Mouse (Mus musculus): ENCODE measurements at regions not wholly inside any gene's neighbourhood (a gene's known extent, or its start where the extent isn't known, plus 50 kb on each side); places are given as distances from the start of the nearest gene placed in this dataset.

- DNase-seq = no peak
- intact Hi-C loops (cut with DNase I; ENCODE audit: low total_unique reads) = no loop called here
Measured at GRCm38 (mm10) chr10:17230040-17230818, 492.8 kb upstream of the Cited2 start.

- intact Hi-C loops (cut with DNase I; ENCODE audit: low total_unique reads) = no loop called here
- no peak for DNase-seq
Measured at GRCm38 (mm10) chr10:17235955-17236650, 486.9 kb upstream of the Cited2 start.

DNA sequence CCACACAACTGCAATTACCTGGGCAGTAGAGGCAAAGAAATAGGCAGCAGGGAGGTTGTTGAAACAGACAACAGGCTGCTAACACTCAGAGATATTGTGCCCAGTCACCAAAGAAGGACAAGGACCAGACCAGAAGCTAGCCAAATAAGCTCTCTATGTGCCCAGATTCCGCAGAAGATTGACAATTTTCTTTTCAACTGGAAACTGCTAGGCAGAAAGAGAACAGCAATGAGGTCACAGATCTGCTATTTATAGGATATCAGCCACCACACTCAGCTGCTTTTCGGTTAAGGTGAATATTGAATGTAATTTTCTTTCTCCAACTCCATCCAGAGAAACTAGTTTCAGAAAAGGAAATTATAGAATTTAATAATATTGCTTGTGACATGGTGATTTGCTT lies 486.3 kb upstream of the Cited2 start:
- intact Hi-C loops (cut with DNase I; ENCODE audit: low total_unique reads) = no loop called here
- DNase-seq = no peak

DNA sequence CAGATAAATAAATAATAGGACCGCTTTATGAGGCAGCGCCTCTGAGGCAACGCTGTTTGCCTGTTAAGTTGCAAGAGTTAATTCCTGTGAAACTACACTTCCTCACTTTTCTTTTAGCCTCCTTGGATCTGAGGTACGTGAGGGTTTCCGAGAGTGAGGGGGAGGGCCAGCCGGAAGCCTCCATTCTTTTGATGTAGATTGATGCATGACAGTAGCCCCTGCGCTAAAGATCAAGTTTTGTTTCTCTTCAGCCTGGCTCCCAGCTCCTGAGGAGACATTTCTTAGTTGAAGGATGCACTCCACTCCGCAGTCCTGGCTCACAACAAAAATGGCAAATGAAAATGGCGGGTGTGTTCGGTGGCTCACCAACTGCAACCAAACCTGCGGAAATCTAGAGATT lies 485.6 kb upstream of the Cited2 start:
- intact Hi-C loops (cut with DNase I; ENCODE audit: low total_unique reads) = no loop called here

DNA sequence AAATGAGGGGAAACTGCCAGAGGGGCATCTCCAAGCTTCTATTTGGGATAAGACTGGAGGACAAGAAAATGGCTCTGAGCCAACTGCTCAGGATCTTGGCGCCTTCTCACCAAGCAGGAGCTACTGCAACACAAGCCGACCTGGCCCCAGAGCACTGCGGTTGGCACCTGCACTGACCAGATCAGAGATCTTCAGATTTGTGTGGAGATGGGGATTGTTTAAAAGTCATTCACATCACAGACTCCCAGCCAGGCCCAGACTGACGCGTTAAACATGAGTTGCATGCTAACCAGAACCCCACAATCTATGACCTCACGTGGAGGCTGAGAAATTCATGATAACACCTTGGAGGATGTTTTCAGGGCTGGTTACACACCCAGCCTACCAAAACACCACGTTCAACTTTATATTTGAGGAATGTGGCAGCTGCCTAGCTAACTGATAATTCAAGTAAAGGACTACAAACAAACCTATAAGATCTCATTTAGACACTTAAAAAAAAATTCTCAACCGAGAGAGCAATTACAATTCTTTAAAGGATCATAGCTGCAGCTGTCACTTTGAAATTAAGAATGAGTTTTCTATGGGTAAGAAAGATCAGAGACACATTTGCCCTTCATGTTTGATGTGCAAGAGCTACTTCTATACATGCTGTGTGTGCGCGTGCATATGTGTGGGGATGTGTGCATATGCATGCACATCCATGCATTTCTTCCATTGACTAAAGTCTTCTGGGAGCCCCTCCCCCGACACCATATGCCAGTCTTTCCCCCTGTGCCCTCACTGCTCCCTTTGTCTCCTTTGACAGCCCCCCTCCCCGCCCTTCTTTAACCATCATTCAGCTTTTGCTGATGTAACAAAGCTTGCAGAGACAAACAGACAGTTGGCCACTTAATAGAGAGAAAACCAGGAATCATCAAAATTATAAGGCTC lies 484.8 kb upstream of the Cited2 start:
- intact Hi-C loops (cut with DNase I; ENCODE audit: low total_unique reads) = no loop called here
- DNase-seq = no peak

More for the DNA sequence above, 485.6 kb upstream of the Cited2 start:
- DNase-seq = no peak

- no peak for DNase-seq
Measured at GRCm38 (mm10) chr10:17248270-17248669, 474.7 kb upstream of the Cited2 start.

GRCm38 (mm10) chr10:17253040-17253439 lies 470.0 kb upstream of the Cited2 start:
- intact Hi-C loops (cut with DNase I; ENCODE audit: low total_unique reads) = no loop called here
- no peak for DNase-seq

More at GRCm38 (mm10) chr10:17248270-17248669, 474.7 kb upstream of the Cited2 start:
- intact Hi-C loops (cut with DNase I; ENCODE audit: low total_unique reads) = no loop called here

GRCm38 (mm10) chr10:17260154-17260553 lies 462.9 kb upstream of the Cited2 start:
- intact Hi-C loops (cut with DNase I; ENCODE audit: low total_unique reads) = no loop called here
- DNase-seq = no peak

DNA sequence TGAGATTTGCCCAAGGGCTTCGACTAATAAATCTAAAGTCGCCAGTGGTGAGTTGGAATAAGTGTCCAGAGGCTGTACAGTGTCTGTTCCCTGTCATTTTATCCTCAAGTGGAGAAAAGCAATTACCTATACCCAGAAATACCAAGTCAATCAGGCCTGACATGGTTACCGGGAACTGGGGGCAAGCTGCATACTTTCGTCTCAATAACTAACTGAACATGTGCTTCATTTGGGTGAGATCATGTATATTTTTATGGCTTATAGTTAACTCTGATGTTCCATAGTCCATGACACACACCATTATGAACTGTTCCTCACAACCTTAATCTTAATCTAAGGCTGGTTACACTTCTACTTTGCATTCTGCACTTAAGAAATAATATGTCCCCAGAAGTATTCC lies 462.4 kb upstream of the Cited2 start:
- intact Hi-C loops (cut with DNase I; ENCODE audit: low total_unique reads) = no loop called here
- DNase-seq = no peak

DNA sequence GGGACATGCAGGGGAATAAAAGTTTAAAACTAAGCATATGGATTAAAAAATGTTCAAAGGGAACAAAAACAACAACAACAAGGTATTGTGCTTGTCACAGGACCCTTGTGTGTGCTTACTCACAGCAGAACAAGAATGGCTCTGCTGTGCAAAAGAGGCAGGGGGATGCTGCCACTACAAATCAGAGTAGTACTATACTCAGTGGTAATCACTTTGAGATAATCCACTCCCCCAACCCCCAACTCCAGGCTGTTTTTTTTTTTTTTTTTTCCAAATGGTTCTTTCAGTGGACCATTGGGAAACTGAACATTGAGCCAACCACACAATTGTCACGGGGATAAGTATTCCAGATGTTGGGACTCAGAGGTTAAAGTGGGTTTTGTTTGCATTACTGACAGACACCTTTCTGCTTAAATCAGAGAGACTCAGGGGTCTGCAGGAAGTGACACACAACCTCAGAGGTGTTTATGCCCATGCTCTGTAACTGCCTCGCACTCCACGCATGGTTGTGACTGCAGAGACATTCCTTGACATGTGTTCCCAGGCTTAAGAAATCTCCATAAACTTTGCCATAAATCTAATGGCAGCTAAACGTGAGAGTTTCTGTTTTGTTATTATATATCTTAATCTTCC lies 461.7 kb upstream of the Cited2 start:
- DNase-seq = no peak
- intact Hi-C loops (cut with DNase I; ENCODE audit: low total_unique reads) = no loop called here

GRCm38 (mm10) chr10:17261825-17262205 lies 461.2 kb upstream of the Cited2 start:
- no peak for DNase-seq
- intact Hi-C loops (cut with DNase I; ENCODE audit: low total_unique reads) = no loop called here

- DNase-seq = no peak
- intact Hi-C loops (cut with DNase I; ENCODE audit: low total_unique reads) = no loop called here
Measured at GRCm38 (mm10) chr10:17272646-17273045, 450.4 kb upstream of the Cited2 start.

GRCm38 (mm10) chr10:17273855-17274254 lies 449.2 kb upstream of the Cited2 start:
- DNase-seq = no peak
- intact Hi-C loops (cut with DNase I; ENCODE audit: low total_unique reads) = no loop called here

DNA sequence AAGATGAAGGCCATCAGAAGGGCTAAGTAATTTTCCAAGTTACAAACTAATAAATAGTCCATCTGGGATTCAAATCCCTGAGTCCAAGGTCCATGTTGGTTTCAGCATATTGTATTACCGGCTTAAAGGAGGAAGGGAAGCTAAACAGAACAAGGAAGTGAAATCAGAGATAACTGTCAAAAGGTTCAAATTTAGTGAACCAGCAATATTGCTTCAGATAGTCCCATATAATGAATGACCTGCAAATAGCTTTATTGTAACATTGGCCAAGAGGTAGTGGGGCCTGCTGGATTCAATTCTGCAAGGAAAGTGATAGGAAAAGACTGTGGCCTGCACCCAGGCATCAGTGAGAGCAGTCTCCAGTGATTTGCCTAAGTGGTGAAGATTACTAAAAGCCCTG lies 447.8 kb upstream of the Cited2 start:
- intact Hi-C loops (cut with DNase I; ENCODE audit: low total_unique reads) = no loop called here

GRCm38 (mm10) chr10:17277911-17278310 lies 445.1 kb upstream of the Cited2 start:
- intact Hi-C loops (cut with DNase I; ENCODE audit: low total_unique reads) = no loop called here
- no peak for DNase-seq

More for the DNA sequence above, 447.8 kb upstream of the Cited2 start:
- DNase-seq = no peak

- intact Hi-C loops (cut with DNase I; ENCODE audit: low total_unique reads) = no loop called here
- DNase-seq = no peak
Measured at GRCm38 (mm10) chr10:17284858-17285257, 438.2 kb upstream of the Cited2 start.

DNA sequence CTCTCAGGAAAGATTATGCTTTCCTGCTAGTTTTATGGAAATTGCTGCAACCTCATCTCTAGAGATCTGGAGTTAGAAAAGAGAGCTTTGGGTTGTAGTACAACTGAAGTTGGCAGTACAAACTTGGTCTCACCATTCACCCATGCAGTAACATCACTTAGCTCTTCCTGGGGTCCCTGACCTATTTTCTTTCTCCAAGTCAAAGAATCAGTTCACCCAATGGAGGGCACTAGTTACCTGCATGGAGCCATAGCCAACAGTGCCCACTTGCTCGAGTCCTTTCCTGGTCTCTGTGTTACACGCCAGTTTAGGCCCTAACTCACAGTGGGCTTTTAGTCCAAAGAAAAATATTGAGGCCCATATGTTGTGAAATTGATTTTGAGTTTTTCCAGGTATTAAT lies 435.9 kb upstream of the Cited2 start:
- intact Hi-C loops (cut with DNase I; ENCODE audit: low total_unique reads) = no loop called here
- no peak for DNase-seq

- intact Hi-C loops (cut with DNase I; ENCODE audit: low total_unique reads) = no loop called here
- DNase-seq = no peak
Measured at GRCm38 (mm10) chr10:17288231-17288630, 434.8 kb upstream of the Cited2 start.

- DNase-seq = no peak
- intact Hi-C loops (cut with DNase I; ENCODE audit: low total_unique reads) = no loop called here
Measured at GRCm38 (mm10) chr10:17292331-17292730, 430.7 kb upstream of the Cited2 start.

DNA sequence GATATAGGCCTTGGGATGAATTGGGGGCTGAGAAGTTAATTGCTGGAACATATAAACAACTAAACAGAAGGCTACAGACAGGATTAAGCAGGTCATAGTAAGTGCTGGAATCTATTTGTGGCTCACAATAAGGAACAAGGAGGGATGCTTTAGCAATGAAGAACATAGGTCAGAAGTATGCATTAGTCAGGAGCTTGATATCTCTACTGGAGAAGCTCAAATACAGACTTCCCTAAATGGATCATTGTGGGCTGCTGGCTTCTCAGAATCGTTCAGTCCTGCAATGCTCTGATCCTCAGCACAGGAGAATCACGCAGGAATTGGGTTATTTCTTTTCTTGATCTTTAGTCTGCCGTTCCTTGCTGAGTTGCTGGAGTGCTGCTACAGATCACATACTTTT lies 428.6 kb upstream of the Cited2 start:
- no peak for DNase-seq
- intact Hi-C loops (cut with DNase I; ENCODE audit: low total_unique reads) = no loop called here

Data from gastrocnemius, postnatal 14 days (tissue).